Mouse (Mus musculus): ENCODE results near the gene Ampd3. TPM values are rescaled to one million over a fixed set of nuclear protein-coding genes. Genes with fewer than 3 reads are reported as not detected.

Gene Ampd3
- total and polyA plus RNA-seq, 3 experiments = 14.8 to 22.3 TPM; not detected in 1

DNA sequence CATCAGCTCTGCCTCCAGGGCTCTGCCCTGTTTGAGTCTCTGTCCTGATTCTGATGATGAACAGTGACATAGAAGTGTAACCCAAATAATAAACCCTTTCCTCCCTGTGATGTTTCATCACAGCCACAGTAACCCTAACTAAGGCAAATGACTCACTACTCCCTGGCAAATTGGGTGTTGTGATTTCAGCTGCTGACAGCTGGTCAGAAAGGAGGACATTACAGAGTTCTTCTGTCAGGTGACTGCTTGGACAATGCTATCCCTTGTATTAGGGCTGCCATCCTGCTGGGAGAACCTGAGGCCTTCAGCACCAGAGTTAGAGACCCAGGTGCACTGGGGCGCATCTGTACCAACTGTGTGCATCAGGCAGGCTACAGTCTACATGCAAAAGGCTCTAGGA, 14.7 kb upstream of the Ampd3 start:
- Histone ChIP-seq H3K79me2 (ENCODE audit: control insufficient read depth, insufficient read depth, low read length, poor library complexity) (no peaks in the 10 kb centered on the region), H3K9ac (ENCODE audit: control insufficient read depth, low read depth, low read length, poor library complexity, severe bottlenecking) (no peak overlapping the region), H3K4me1 (ENCODE audit: control insufficient read depth in 1 of 2, insufficient read depth in 2 of 2, low read length in 2 of 2) (no peaks in the 10 kb centered on the region; a peak in 1 of 4 replicates), H3K4me3 (ENCODE audit: control insufficient read depth in 1 of 2, insufficient read depth in 1 of 2, low read depth in 2 of 2, low read length in 2 of 2) (no peak overlapping the region), H3K27me3 (ENCODE audit: control insufficient read depth in 1 of 2, insufficient read depth in 2 of 2, low read length in 2 of 2) (peaks cover 0 to 2% of the 10 kb centered on the region in 2 experiments; a peak in 2 of 4 replicates), H3K27ac (ENCODE audit: control insufficient read depth, low read depth, low read length) (no peak overlapping the region), H3K9me3 (replicated peaks; ENCODE audit: insufficient read depth, low read length) (no peaks in the 10 kb centered on the region), H3K36me3 (ENCODE audit: control insufficient read depth in 1 of 2, insufficient read depth in 2 of 2, low read length in 2 of 2) (no peaks in the 10 kb centered on the region)
- TF ChIP-seq ZMIZ1 (IDR thresholded peaks at IDR 0.05; ENCODE audit: low read depth, low read length) (no peak), MAFK (IDR thresholded peaks at IDR 0.05; ENCODE audit: borderline replicate concordance, low read depth, low read length) (no peak), SIN3A (IDR thresholded peaks at IDR 0.05; ENCODE audit: low read length) (no peak), ETS1 (IDR thresholded peaks at IDR 0.05; ENCODE audit: low read depth, low read length) (no peak)
- no peak for DNase-seq (ENCODE audit: low read depth, low spot score)

DNA sequence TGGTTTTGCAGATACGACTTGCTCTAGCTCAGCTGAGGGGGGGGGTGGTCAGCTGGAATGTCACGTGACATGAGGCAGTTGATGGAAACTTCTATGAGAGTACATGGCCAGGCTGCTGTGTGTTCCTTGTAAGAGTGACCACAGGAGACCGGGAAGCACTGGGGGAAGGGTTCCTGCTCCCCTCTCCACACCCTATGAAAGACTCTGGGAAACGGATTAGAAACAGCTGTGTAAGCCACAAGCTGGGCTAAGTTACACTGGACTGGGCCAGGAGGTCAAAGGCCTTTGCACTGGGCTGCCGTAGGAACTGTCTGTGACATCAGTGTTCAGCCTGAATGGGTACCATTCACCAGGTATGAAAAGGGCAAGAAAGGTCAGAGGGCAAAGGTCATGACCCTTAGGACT, 14.1 kb upstream of the Ampd3 start:
- H3K4me1 ChIP-seq (ENCODE audit: control insufficient read depth in 1 of 2, insufficient read depth in 2 of 2, low read length in 2 of 2) = no peaks in the 10 kb centered on the region; a peak in 1 of 4 replicates
- DNase-seq (ENCODE audit: low read depth, low spot score) = no peak
- peaks cover 0 to 2% of the 10 kb centered on the region in 2 experiments; a peak in 2 of 4 replicates for H3K27me3 ChIP-seq (ENCODE audit: control insufficient read depth in 1 of 2, insufficient read depth in 2 of 2, low read length in 2 of 2)

DNA sequence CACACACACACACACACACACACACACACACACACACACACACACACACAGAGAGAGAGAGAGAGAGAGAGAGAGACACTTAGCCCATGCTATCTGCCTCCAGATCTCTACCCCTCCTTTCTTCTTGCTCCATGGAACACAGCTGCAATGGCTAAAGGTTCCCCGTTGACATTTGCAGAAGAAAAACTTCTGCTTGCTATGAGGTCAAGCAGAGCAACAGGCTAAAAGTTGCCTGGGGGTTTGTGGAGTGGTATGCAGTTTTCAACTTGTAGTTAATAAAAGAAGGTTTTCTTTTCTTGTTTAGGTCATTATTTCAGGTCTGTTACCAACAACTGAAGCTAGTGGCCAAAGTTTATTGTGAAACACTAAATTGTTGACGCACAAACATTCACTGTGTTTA, 11.6 kb upstream of the Ampd3 start:
- Histone ChIP-seq H3K36me3 (ENCODE audit: control insufficient read depth in 1 of 2, insufficient read depth in 2 of 2, low read length in 2 of 2) (no peaks in the 10 kb centered on the region), H3K4me3 (ENCODE audit: control insufficient read depth in 1 of 2, insufficient read depth in 1 of 2, low read depth in 2 of 2, low read length in 2 of 2) (no peak overlapping the region), H3K79me2 (ENCODE audit: control insufficient read depth, insufficient read depth, low read length, poor library complexity) (no peaks in the 10 kb centered on the region), H3K27me3 (ENCODE audit: control insufficient read depth in 1 of 2, insufficient read depth in 2 of 2, low read length in 2 of 2) (peaks cover 0 to 2% of the 10 kb centered on the region in 2 experiments; a peak in 2 of 4 replicates), H3K9ac (ENCODE audit: control insufficient read depth, low read depth, low read length, poor library complexity, severe bottlenecking) (no peak overlapping the region), H3K4me1 (ENCODE audit: control insufficient read depth in 1 of 2, insufficient read depth in 2 of 2, low read length in 2 of 2) (no peaks in the 10 kb centered on the region), H3K27ac (ENCODE audit: control insufficient read depth, low read depth, low read length) (no peak overlapping the region), H3K9me3 (replicated peaks; ENCODE audit: insufficient read depth, low read length) (no peaks in the 10 kb centered on the region)
- no peak for DNase-seq (ENCODE audit: low read depth, low spot score)
- no peak for TF ChIP-seq MAX (IDR thresholded peaks at IDR 0.05; ENCODE audit: low read length)
- no peak for TF ChIP-seq BHLHE40 (IDR thresholded peaks at IDR 0.05; ENCODE audit: borderline replicate concordance, low read depth, low read length)

More for the DNA sequence above, 14.1 kb upstream of the Ampd3 start:
- H3K27ac ChIP-seq (ENCODE audit: control insufficient read depth, low read depth, low read length) = no peak overlapping the region
- no peaks in the 10 kb centered on the region for H3K9me3 ChIP-seq (replicated peaks; ENCODE audit: insufficient read depth, low read length)
- no peak overlapping the region for H3K4me3 ChIP-seq (ENCODE audit: control insufficient read depth in 1 of 2, insufficient read depth in 1 of 2, low read depth in 2 of 2, low read length in 2 of 2)
- no peaks in the 10 kb centered on the region for H3K36me3 ChIP-seq (ENCODE audit: control insufficient read depth in 1 of 2, insufficient read depth in 2 of 2, low read length in 2 of 2)
- H3K9ac ChIP-seq (ENCODE audit: control insufficient read depth, low read depth, low read length, poor library complexity, severe bottlenecking) = no peak overlapping the region
- no peaks in the 10 kb centered on the region for H3K79me2 ChIP-seq (ENCODE audit: control insufficient read depth, insufficient read depth, low read length, poor library complexity)
- no peak for TF ChIP-seq E2F4 (IDR thresholded peaks at IDR 0.05; ENCODE audit: borderline replicate concordance, low read depth, low read length)

DNA sequence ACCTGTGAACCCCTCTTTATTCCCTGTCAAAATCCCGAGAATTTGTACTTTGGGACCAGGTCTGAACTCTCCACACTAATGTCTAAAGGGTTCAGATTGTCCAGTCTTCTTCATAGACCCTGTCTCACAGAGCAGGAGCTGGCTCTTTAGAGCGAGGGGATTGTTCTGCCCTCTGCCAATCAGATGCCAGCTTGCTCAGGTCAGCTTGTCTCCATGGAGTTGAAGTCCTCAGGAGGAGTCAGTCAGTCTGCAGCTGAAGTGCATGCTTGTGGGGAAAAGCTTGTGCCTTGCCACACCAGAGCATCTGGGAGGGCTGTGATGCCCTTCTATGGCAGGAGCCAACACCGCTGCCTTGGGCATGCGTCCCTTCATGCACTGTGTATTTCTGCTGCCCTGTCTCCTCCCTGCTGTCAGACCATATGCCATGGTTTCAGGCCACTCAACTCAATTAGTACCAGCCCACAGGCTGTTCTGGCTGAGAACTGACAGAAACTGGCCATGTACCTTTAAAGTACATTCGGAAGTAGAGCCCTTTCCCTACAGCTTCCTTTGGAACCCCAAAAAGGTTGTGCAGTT, 5.3 kb upstream of the Ampd3 start:
- no peak for DNase-seq (ENCODE audit: low read depth, low spot score)
- Histone ChIP-seq H3K9me3 (replicated peaks; ENCODE audit: insufficient read depth, low read length) (no peaks in the 10 kb centered on the region), H3K4me3 (ENCODE audit: control insufficient read depth in 1 of 2, insufficient read depth in 1 of 2, low read depth in 2 of 2, low read length in 2 of 2) (no peak overlapping the region), H3K9ac (ENCODE audit: control insufficient read depth, low read depth, low read length, poor library complexity, severe bottlenecking) (no peak overlapping the region), H3K36me3 (ENCODE audit: control insufficient read depth in 1 of 2, insufficient read depth in 2 of 2, low read length in 2 of 2) (no peaks in the 10 kb centered on the region), H3K79me2 (ENCODE audit: control insufficient read depth, insufficient read depth, low read length, poor library complexity) (no peaks in the 10 kb centered on the region), H3K4me1 (ENCODE audit: control insufficient read depth in 1 of 2, insufficient read depth in 2 of 2, low read length in 2 of 2) (no peaks in the 10 kb centered on the region), H3K27ac (ENCODE audit: control insufficient read depth, low read depth, low read length) (no peak overlapping the region), H3K27me3 (ENCODE audit: control insufficient read depth in 1 of 2, insufficient read depth in 2 of 2, low read length in 2 of 2) (no peaks in the 10 kb centered on the region)
- no peak for TF ChIP-seq POLR2AphosphoS2 (IDR thresholded peaks at IDR 0.05; ENCODE audit: low read length)
- TF ChIP-seq MEF2A (IDR thresholded peaks at IDR 0.05; ENCODE audit: extremely low read depth, insufficient replicate concordance, low read depth, low read length, poor library complexity, severe bottlenecking) = no peak
- TF ChIP-seq KAT2A (conservative IDR thresholded peaks at IDR 0.05; ENCODE audit: low read depth, low read length) = no peak
- no peak for TF ChIP-seq ZC3H11A (IDR thresholded peaks at IDR 0.05; ENCODE audit: low read depth, low read length)
- no peak for TF ChIP-seq TAL1 (IDR thresholded peaks at IDR 0.05; ENCODE audit: low read length)
- TF ChIP-seq MYB (IDR thresholded peaks at IDR 0.05; ENCODE audit: low read depth, low read length) = no peak
- TF ChIP-seq ZNF384 (IDR thresholded peaks at IDR 0.05; ENCODE audit: low read depth, low read length) = no peak
- TF ChIP-seq NRF1 (IDR thresholded peaks at IDR 0.05; ENCODE audit: insufficient read depth, low read depth, low read length, poor library complexity, severe bottlenecking) = no peak
- no peak for TF ChIP-seq NELFE (IDR thresholded peaks at IDR 0.05; ENCODE audit: low read depth, low read length)
- TF ChIP-seq HCFC1 (IDR thresholded peaks at IDR 0.05; ENCODE audit: low read depth, low read length) = no peak
- TF ChIP-seq MAZ (IDR thresholded peaks at IDR 0.05; ENCODE audit: low read depth, low read length) = no peak
- no peak for TF ChIP-seq JUND (IDR thresholded peaks at IDR 0.05; ENCODE audit: low read depth, low read length)
- TF ChIP-seq GABPA (IDR thresholded peaks at IDR 0.05; ENCODE audit: low read depth, low read length) = no peak
- TF ChIP-seq MAX (IDR thresholded peaks at IDR 0.05; ENCODE audit: low read length) = no peak
